8 mouse cellular contexts compared by ENCODE assay signal in the genomic region with DNA sequence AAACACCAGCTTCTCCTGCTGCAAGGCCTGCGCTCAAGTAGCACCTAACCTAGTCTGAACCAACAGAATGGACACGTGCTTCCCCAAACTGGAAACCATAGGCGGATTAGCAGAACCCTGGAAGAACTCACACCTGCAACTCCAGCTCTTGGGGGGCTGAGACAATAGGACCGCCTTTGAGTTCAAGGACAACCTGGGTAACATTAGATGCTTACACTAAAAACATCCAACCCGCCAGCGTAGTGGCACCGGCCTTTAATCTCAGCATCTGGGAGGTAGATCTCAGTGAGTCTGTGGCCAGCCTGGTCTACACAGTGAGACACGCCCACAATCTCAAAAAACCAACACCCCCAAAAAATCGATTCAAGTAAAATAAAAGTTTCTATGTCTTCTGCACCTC. TPM values are rescaled to one million over a fixed set of nuclear protein-coding genes. Genes with fewer than 3 reads are reported as not detected.
DNase-seq lines count a peak whose midpoint lies in the region; ATAC-seq and TF ChIP-seq lines count a peak whose summit lies in the region.

No protein-coding gene starts in this region.

- 44% methylated on average over 9 of the region's 9 CpGs for WGBS in heart, embryonic 15.5 days
- 39% methylated on average over 9 of the region's 9 CpGs for WGBS in forebrain, postnatal 0 days
- 45% methylated on average over 9 of the region's 9 CpGs for WGBS in midbrain, embryonic 11.5 days

- no peaks in the 10 kb centered on the region for H3K9me3 ChIP-seq in heart, embryonic 15.5 days (replicated peaks)
- no peaks in the 10 kb centered on the region for H3K9me3 ChIP-seq in ES-E14 (ENCODE audit: control insufficient read depth, insufficient read depth, low read depth, low read length)
- H3K9me3 ChIP-seq in forebrain, postnatal 0 days (ENCODE audit: low read length): no peaks in the 10 kb centered on the region
- no peaks in the 10 kb centered on the region for H3K9me3 ChIP-seq in midbrain, embryonic 11.5 days (ENCODE audit: control insufficient read depth, low read length)

- peak overlapping the region; percentile 89 for H3K4me2 ChIP-seq in heart, embryonic 15.5 days
- peak overlapping the region; percentile 78 for H3K4me2 ChIP-seq in forebrain, postnatal 0 days (ENCODE audit: low read depth)
- H3K4me2 ChIP-seq in midbrain, embryonic 11.5 days: peak overlapping the region; percentile 92

- no peak for TF ChIP-seq CTCF in forebrain, postnatal 0 days (IDR thresholded peaks at IDR 0.05; ENCODE audit: low read depth)

- H3K27ac ChIP-seq in heart, embryonic 15.5 days: no peak overlapping the region; the same call in 1 of the 2 replicates
- no peak overlapping the region for H3K27ac ChIP-seq in ES-E14 (ENCODE audit: insufficient read depth, low read depth, low read length, poor library complexity, severe bottlenecking)
- peak overlapping the region; percentile 86; the same call in 1 of the 2 replicates for H3K27ac ChIP-seq in forebrain, postnatal 0 days (ENCODE audit: low read depth, low read length)
- H3K27ac ChIP-seq in midbrain, embryonic 11.5 days (ENCODE audit: low read depth, low read length): no peak overlapping the region

- no peaks in the 10 kb centered on the region for H3K27me3 ChIP-seq in heart, embryonic 15.5 days
- no peaks in the 10 kb centered on the region for H3K27me3 ChIP-seq in forebrain, postnatal 0 days (ENCODE audit: insufficient read depth, low read length)
- H3K27me3 ChIP-seq in midbrain, embryonic 11.5 days (ENCODE audit: control insufficient read depth, insufficient read depth, low read length): no peaks in the 10 kb centered on the region

- no peaks in the 10 kb centered on the region; the same call in 1 of the 2 replicates for H3K36me3 ChIP-seq in heart, embryonic 15.5 days
- H3K36me3 ChIP-seq in ES-E14 (ENCODE audit: control insufficient read depth, insufficient read depth, low read length, poor library complexity, severe bottlenecking): no peaks in the 10 kb centered on the region
- H3K36me3 ChIP-seq in forebrain, postnatal 0 days (ENCODE audit: insufficient read depth): peaks cover 6% of the 10 kb centered on the region; the same call in 1 of the 2 replicates
- no peaks in the 10 kb centered on the region for H3K36me3 ChIP-seq in midbrain, embryonic 11.5 days (ENCODE audit: control insufficient read depth, insufficient read depth, low read length)

- peak overlapping the region; percentile 100 for H3K4me3 ChIP-seq in heart, embryonic 15.5 days
- H3K4me3 ChIP-seq in ES-E14 (ENCODE audit: insufficient read depth in 1 of 2, low read depth in 1 of 2, low read length in 2 of 2, poor library complexity in 1 of 2, severe bottlenecking in 1 of 2): peak overlapping the region; percentile 70 to 76
- peak overlapping the region; percentile 83 for H3K4me3 ChIP-seq in forebrain, postnatal 0 days (ENCODE audit: low read depth, low read length)
- H3K4me3 ChIP-seq in midbrain, embryonic 11.5 days (ENCODE audit: low read depth, low read length): peak overlapping the region; percentile 87

- no peak for DNase-seq in heart, adult 18-20 months
- no peak for DNase-seq in ES-E14 (ENCODE audit: low read depth, low spot score)
- no peak for DNase-seq in forebrain, postnatal 0 days
- no peak for DNase-seq in midbrain, embryonic 11.5 days (ENCODE audit: low spot score, missing footprints)
- no peak for DNase-seq in ovary, postnatal 36 days (ENCODE audit: low spot score)
- DNase-seq in thymus, postnatal 36 days: no peak
- DNase-seq in right cerebral cortex, postnatal 4 days: no peak

- no peak for ATAC-seq in heart, embryonic 15.5 days (replicated peaks; ENCODE audit: insufficient number of reproducible peaks, insufficient read depth, low FRiP score, low read depth)
- ATAC-seq in forebrain, postnatal 0 days: no peak
- no peak for ATAC-seq in midbrain, embryonic 11.5 days (ENCODE audit: low FRiP score)

- peak overlapping the region; percentile 94 for H3K9ac ChIP-seq in heart, embryonic 15.5 days
- peak overlapping the region; percentile 64 for H3K9ac ChIP-seq in ES-E14 (ENCODE audit: insufficient read depth, low read depth, low read length, poor library complexity, severe bottlenecking)
- H3K9ac ChIP-seq in forebrain, postnatal 0 days: peak overlapping the region; percentile 90
- H3K9ac ChIP-seq in midbrain, embryonic 11.5 days (ENCODE audit: low read length): peak overlapping the region; percentile 82

- peaks cover 19% of the 10 kb centered on the region for H3K4me1 ChIP-seq in heart, embryonic 15.5 days (replicated peaks)
- H3K4me1 ChIP-seq in ES-E14 (ENCODE audit: control insufficient read depth in 2 of 2, insufficient read depth in 2 of 2, low read length in 2 of 2, poor library complexity in 1 of 2): peaks cover 2 to 5% of the 10 kb centered on the region in 2 experiments; a peak in 1 of 4 replicates
- peaks cover 8% of the 10 kb centered on the region; the same call in 1 of the 2 replicates for H3K4me1 ChIP-seq in forebrain, postnatal 0 days (ENCODE audit: insufficient read depth)
- H3K4me1 ChIP-seq in midbrain, embryonic 11.5 days (ENCODE audit: control insufficient read depth, insufficient read depth, low read length): peaks cover 10% of the 10 kb centered on the region

- in situ Hi-C loops in ES-E14 (cut with MboI; ENCODE audit: low sequenced_read_pairs in 2 of 2, unreplicated experiment in 2 of 2): no loop called here

TF ChIP-seq in ES-E14, 5 proteins besides CTCF, POLR2A, EP300 and RAD21:
- no peak for TF ChIP-seq ZC3H11A (IDR thresholded peaks at IDR 0.05; ENCODE audit: borderline replicate concordance, low read depth, low read length)
- no peak for TF ChIP-seq ZNF384 (IDR thresholded peaks at IDR 0.05; ENCODE audit: low read depth, low read length)
- TF ChIP-seq CHD2 (IDR thresholded peaks at IDR 0.05; ENCODE audit: low read depth, low read length): no peak
- TF ChIP-seq MAFK (IDR thresholded peaks at IDR 0.05; ENCODE audit: insufficient read depth, low read depth, low read length): no peak
- TF ChIP-seq HCFC1 (IDR thresholded peaks at IDR 0.05; ENCODE audit: borderline replicate concordance, insufficient read depth, low read length): no peak

RNA-seq across cellular contexts. Expression of a gene that starts 0.7 kb away (rescaled TPM):
- polyA plus RNA-seq in heart, embryonic 15.5 days (2015; fragmentation: Nextera tagmentation; extraction: Ambion mirVana): 29.4 and 41.2 TPM in 2 replicates
- total RNA-seq in heart, adult 18-20 months (2021): 10 to 100 TPM; 11.3 to 14.7 TPM
- total RNA-seq in ES-E14 (2012; rRNA removed): 34.9 and 46.7 TPM in 2 replicates
- 55.6 and 58.6 TPM in 2 replicates for total RNA-seq in forebrain, postnatal 0 days (2014; rRNA removed)
- 34.8 and 37.6 TPM in 2 replicates for polyA plus RNA-seq in forebrain, postnatal 0 days (2015; fragmentation: Nextera tagmentation; extraction: Ambion mirVana)
- 39.8 and 42.4 TPM in 2 replicates for polyA plus RNA-seq in midbrain, embryonic 11.5 days (2014; fragmentation: Nextera tagmentation; extraction: Ambion mirVana)

RNA-seq across cellular contexts. Expression of a gene that starts 24.8 kb away (rescaled TPM):
- 97.4 and 122 TPM in 2 replicates for polyA plus RNA-seq in heart, embryonic 15.5 days (2015; fragmentation: Nextera tagmentation; extraction: Ambion mirVana)
- total RNA-seq in heart, adult 18-20 months (2021): 10 to 100 TPM; 19.1 to 20.4 TPM
- 39.6 and 40.0 TPM in 2 replicates for total RNA-seq in ES-E14 (2012; rRNA removed)
- 36.6 and 40.0 TPM in 2 replicates for total RNA-seq in forebrain, postnatal 0 days (2014; rRNA removed)
- 133 and 140 TPM in 2 replicates for polyA plus RNA-seq in forebrain, postnatal 0 days (2015; fragmentation: Nextera tagmentation; extraction: Ambion mirVana)
- polyA plus RNA-seq in midbrain, embryonic 11.5 days (2014; fragmentation: Nextera tagmentation; extraction: Ambion mirVana): 120 and 132 TPM in 2 replicates

RNA-seq across cellular contexts. Expression of a gene that starts 34.3 kb away (rescaled TPM):
- not detected in 2 replicates for polyA plus RNA-seq in heart, embryonic 15.5 days (2015; fragmentation: Nextera tagmentation; extraction: Ambion mirVana)
- total RNA-seq in heart, adult 18-20 months (2021): not detected
- total RNA-seq in ES-E14 (2012; rRNA removed): 0.13 and 0.16 TPM in 2 replicates
- not detected in 2 replicates for total RNA-seq in forebrain, postnatal 0 days (2014; rRNA removed)
- not detected in 2 replicates for polyA plus RNA-seq in forebrain, postnatal 0 days (2015; fragmentation: Nextera tagmentation; extraction: Ambion mirVana)
- not detected in 2 replicates for polyA plus RNA-seq in midbrain, embryonic 11.5 days (2014; fragmentation: Nextera tagmentation; extraction: Ambion mirVana)

RNA-seq across cellular contexts. Expression of a gene that starts 43.7 kb away (rescaled TPM):
- 3.3 and 5.9 TPM in 2 replicates for polyA plus RNA-seq in heart, embryonic 15.5 days (2015; fragmentation: Nextera tagmentation; extraction: Ambion mirVana)
- not detected for total RNA-seq in heart, adult 18-20 months (2021)
- total RNA-seq in ES-E14 (2012; rRNA removed): 1.9 and 2.2 TPM in 2 replicates
- total RNA-seq in forebrain, postnatal 0 days (2014; rRNA removed): not detected in 2 replicates
- polyA plus RNA-seq in forebrain, postnatal 0 days (2015; fragmentation: Nextera tagmentation; extraction: Ambion mirVana): 0.87 and 1.8 TPM in 2 replicates
- polyA plus RNA-seq in midbrain, embryonic 11.5 days (2014; fragmentation: Nextera tagmentation; extraction: Ambion mirVana): not detected in 2 replicates

RNA-seq across cellular contexts. Expression of a gene that starts 50.0 kb away (rescaled TPM):
- polyA plus RNA-seq in heart, embryonic 15.5 days (2015; fragmentation: Nextera tagmentation; extraction: Ambion mirVana): 46.9 and 57.0 TPM in 2 replicates
- 10 to 100 TPM; 14.0 to 18.8 TPM for total RNA-seq in heart, adult 18-20 months (2021)
- total RNA-seq in ES-E14 (2012; rRNA removed): 18.7 and 25.7 TPM in 2 replicates
- total RNA-seq in forebrain, postnatal 0 days (2014; rRNA removed): 55.3 and 75.3 TPM in 2 replicates
- polyA plus RNA-seq in forebrain, postnatal 0 days (2015; fragmentation: Nextera tagmentation; extraction: Ambion mirVana): 107 and 130 TPM in 2 replicates
- polyA plus RNA-seq in midbrain, embryonic 11.5 days (2014; fragmentation: Nextera tagmentation; extraction: Ambion mirVana): 67.4 and 69.3 TPM in 2 replicates
